Mouse (Mus musculus) stomach, embryonic 16.5 days (tissue): ENCODE results near the gene Atf7ip. TPM values are rescaled to one million over a fixed set of nuclear protein-coding genes. Genes with fewer than 3 reads are reported as not detected.

Experiments
- ATAC-seq: fragments of 200-750 bp; cut with Nextera tagmentation; 2 replicates; pipeline ENCODE4 v1.8.0; 2017; ENCODE audit warnings: moderate number of reproducible peaks, moderate TSS enrichment; ENCODE audit not compliant: insufficient read depth, low FRiP score
- H3K27ac ChIP-seq: fragments of 300-500 bp; sonication (generic); 2 replicates; pipeline ENCODE4 v1.5.1; 2014; ENCODE audit warnings: low read length
- H3K27me3 ChIP-seq: fragments of 300-500 bp; sonication (generic); 2 replicates; pipeline ENCODE4 v1.6.1; 2014; ENCODE audit warnings: low read length, control low read depth, mixed read lengths; ENCODE audit not compliant: control insufficient read depth, insufficient read depth
- H3K36me3 ChIP-seq: fragments of 300-500 bp; sonication (generic); 2 replicates; pipeline ENCODE4 v1.6.1; 2014; ENCODE audit warnings: low read length; ENCODE audit not compliant: control insufficient read depth, insufficient read depth
- H3K4me1 ChIP-seq: fragments of 300-500 bp; sonication (generic); 2 replicates; pipeline ENCODE4 v1.6.1; 2014; ENCODE audit warnings: low read length, control low read depth, mixed read lengths; ENCODE audit not compliant: control insufficient read depth, insufficient read depth
- H3K4me2 ChIP-seq: fragments of 300-500 bp; sonication (generic); 2 replicates; pipeline ENCODE4 v1.6.1; 2014; ENCODE audit warnings: low read depth, low read length, mixed read lengths
- H3K4me3 ChIP-seq: fragments of 300-500 bp; sonication (generic); replicated peaks from 2 replicates; pipeline ENCODE4 v1.5.1; 2014; ENCODE audit warnings: mild to moderate bottlenecking, low read length
- H3K9ac ChIP-seq: fragments of 300-500 bp; sonication (generic); 2 replicates; pipeline ENCODE4 v1.6.1; 2014; ENCODE audit warnings: low read length
- H3K9me3 ChIP-seq: fragments of 300-500 bp; sonication (generic); replicated peaks from 2 replicates; pipeline ENCODE4 v1.6.1; 2016; ENCODE audit warnings: low read length, control low read depth; ENCODE audit not compliant: control insufficient read depth
- WGBS: fragments of 180-500 bp; shearing (Covaris S2); extraction: QIAGEN DNeasy Blood & Tissue Kit; methylation state at CpG from one replicate; pipeline ENCODE4 v1.1.7; 2014; 5-methylcytosine and 5-hydroxymethylcytosine counted together
- polyA plus RNA-seq: library from polyadenylated mRNA; unstranded; fragments of >200 nt; fragmentation: Nextera tagmentation; extraction: Ambion mirVana; gene quantifications from 2 replicates; pipeline ENCODE4 v1.2.1, GENCODE M21; 2015

Atf7ip gene
- polyA plus RNA-seq, 1 experiment from 2014 or later, result 34.0 TPM

DNA sequence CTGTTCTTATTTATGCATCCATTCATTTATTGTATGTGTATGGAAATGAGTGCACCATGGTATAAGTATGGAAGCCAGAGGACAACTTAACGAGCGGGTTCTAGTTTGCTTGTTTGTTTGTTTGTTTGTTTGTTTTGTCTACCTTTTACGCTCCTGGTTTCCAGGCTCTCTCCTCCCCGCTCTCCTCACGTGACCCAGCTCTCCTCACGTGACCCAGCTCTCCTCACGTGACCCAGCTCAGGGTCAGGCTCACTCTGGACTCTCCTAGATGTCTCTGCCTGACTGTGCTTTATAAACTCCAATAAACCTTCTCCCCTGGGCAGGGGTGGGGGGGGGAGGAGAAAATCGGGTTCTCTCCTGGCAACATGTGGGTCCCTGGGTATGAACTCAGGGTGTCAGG lies 144.7 kb downstream of the Atf7ip start:
- Histone ChIP-seq H3K4me1 (no peaks in the 10 kb centered on the region), H3K4me3 (no peak overlapping the region), H3K27me3 (no peaks in the 10 kb centered on the region), H3K27ac (no peak overlapping the region), H3K9me3 (no peaks in the 10 kb centered on the region), H3K4me2 (no peak overlapping the region), H3K9ac (no peak overlapping the region), H3K36me3 (no peaks in the 10 kb centered on the region)
- WGBS, result 81% methylated on average over 8 of the region's 8 CpGs
- ATAC-seq, result no peak

GRCm38 (mm10) chr6:136653331-136653730 lies 147.4 kb downstream of the Atf7ip start:
- no peaks in the 10 kb centered on the region for H3K4me1 ChIP-seq
- H3K4me2 ChIP-seq, result no peak overlapping the region
- WGBS, result 47% methylated on average over 5 of the region's 5 CpGs
- H3K27ac ChIP-seq, result no peak overlapping the region
- no peaks in the 10 kb centered on the region for H3K27me3 ChIP-seq
- no peaks in the 10 kb centered on the region for H3K36me3 ChIP-seq
- no peak overlapping the region for H3K4me3 ChIP-seq
- no peaks in the 10 kb centered on the region for H3K9me3 ChIP-seq
- no peak for ATAC-seq
- H3K9ac ChIP-seq, result no peak overlapping the region

DNA sequence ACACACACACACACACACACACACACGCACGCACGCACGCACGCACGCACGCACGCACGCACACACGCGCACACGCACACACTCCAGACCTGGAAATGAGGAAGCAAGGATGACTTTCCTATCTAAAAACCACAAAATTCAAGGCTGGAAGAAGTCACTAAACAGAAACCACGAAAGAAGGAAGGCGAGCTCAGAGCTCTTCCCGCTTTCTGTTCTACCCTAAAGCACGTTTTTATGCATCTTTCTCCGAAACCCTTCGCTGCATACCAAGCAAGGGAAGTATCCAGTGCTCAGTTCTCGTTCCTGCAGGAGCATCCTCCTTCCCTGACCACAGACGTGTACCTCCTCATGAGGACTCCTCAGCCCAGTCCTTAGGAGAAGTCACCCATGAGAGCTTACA lies 148.5 kb downstream of the Atf7ip start:
- H3K27me3 ChIP-seq, result no peaks in the 10 kb centered on the region
- H3K9me3 ChIP-seq, result no peaks in the 10 kb centered on the region
- H3K4me3 ChIP-seq, result no peak overlapping the region
- WGBS, result 83% methylated on average over 20 of the region's 20 CpGs
- no peak overlapping the region for H3K9ac ChIP-seq
- no peaks in the 10 kb centered on the region for H3K4me1 ChIP-seq
- no peaks in the 10 kb centered on the region for H3K36me3 ChIP-seq
- H3K4me2 ChIP-seq, result no peak overlapping the region
- no peak overlapping the region for H3K27ac ChIP-seq
- ATAC-seq, result no peak

DNA sequence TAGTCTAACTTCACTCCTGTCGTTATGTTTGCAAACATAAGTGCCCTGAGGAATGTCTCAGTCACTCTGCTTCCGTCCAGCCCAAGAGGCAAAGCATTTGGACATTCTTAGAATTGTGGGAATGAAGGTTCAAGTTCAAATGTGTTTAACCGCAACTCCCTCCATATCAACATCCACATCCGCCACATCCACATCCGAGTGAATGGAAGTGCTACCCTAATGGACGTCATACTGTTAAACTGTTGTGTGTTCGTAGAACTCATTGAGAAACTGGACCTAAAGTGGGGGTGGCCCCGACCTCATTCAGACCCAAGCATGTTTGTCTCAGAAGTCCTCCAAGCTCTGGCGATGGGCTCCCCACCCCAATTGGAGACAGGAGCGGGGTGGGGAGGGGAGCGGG lies 149.8 kb downstream of the Atf7ip start:
- no peak overlapping the region for H3K9ac ChIP-seq

DNA sequence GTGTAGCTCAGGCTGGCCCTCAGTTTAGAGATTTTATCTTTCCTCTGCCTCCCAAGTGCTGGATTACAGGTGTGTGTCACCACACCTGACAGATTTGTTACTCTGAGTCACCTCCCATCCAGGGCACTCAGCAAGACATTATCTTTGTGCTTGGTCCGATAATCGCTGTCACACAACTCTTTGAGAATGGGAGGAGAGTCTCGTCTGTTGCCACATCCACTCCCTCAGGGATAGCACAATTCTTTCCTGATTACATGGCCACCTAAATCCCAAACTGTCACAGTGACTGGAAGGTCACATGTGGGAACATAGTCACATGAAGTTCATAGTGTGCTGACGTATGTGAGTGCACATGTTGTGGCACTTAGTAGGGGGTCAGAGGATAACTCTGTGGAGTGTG lies 152.3 kb downstream of the Atf7ip start:
- 85% methylated on average over 4 of the region's 4 CpGs for WGBS
- H3K27me3 ChIP-seq, result peaks cover 10% of the 10 kb centered on the region; the same call in 1 of the 2 replicates
- H3K4me3 ChIP-seq, result no peak overlapping the region
- no peaks in the 10 kb centered on the region for H3K36me3 ChIP-seq
- peaks cover 7% of the 10 kb centered on the region; the same call in 1 of the 2 replicates for H3K4me1 ChIP-seq
- H3K4me2 ChIP-seq, result no peak overlapping the region
- no peak for ATAC-seq
- H3K9ac ChIP-seq, result no peak overlapping the region
- no peak overlapping the region for H3K27ac ChIP-seq
- no peaks in the 10 kb centered on the region for H3K9me3 ChIP-seq

More for the DNA sequence above, 149.8 kb downstream of the Atf7ip start:
- H3K4me2 ChIP-seq, result peak overlapping the region; percentile 32; the same call in 1 of the 2 replicates
- H3K4me1 ChIP-seq, result no peaks in the 10 kb centered on the region
- H3K27me3 ChIP-seq, result no peaks in the 10 kb centered on the region
- no peaks in the 10 kb centered on the region for H3K9me3 ChIP-seq
- WGBS, result 55% methylated on average over 11 of the region's 11 CpGs
- no peak for ATAC-seq
- H3K4me3 ChIP-seq, result 0 out of 2 replicates have a peak overlapping the region, but pooled peaks have one; percentile 18
- no peaks in the 10 kb centered on the region for H3K36me3 ChIP-seq
- no peak overlapping the region for H3K27ac ChIP-seq

GRCm38 (mm10) chr6:136659226-136659625 lies 153.3 kb downstream of the Atf7ip start:
- Histone ChIP-seq H3K36me3 (no peaks in the 10 kb centered on the region), H3K9ac (no peak overlapping the region), H3K9me3 (no peaks in the 10 kb centered on the region), H3K4me1 (peaks cover 7% of the 10 kb centered on the region; the same call in 1 of the 2 replicates), H3K27me3 (peaks cover 10% of the 10 kb centered on the region; the same call in 1 of the 2 replicates), H3K27ac (no peak overlapping the region), H3K4me3 (no peak overlapping the region), H3K4me2 (no peak overlapping the region)
- WGBS, result 86% methylated on average over 9 of the region's 9 CpGs
- ATAC-seq, result no peak

Other genes starting within 250 kb of the Atf7ip start
- gene Gm8994, start 178.6 kb upstream of the Atf7ip start, polyA plus RNA-seq, result not detected in 2 replicates
- not detected in 2 replicates for gene E330021D16Rik, start 90.6 kb upstream of the Atf7ip start, polyA plus RNA-seq
- 32.8 and 37.3 TPM in 2 replicates for gene Plbd1, start 155.8 kb downstream of the Atf7ip start, polyA plus RNA-seq